Mouse (Mus musculus) bone marrow macrophage, adult 2 months (primary cell): ENCODE results near the gene Fars2. TPM values are rescaled to one million over a fixed set of nuclear protein-coding genes. Genes with fewer than 3 reads are reported as not detected.

ENCODE experiments used
- H3K27ac ChIP-seq: 2 replicates; pipeline ENCODE4 v1.5.1; 2012; ENCODE audit warnings: low read depth, low read length; ENCODE audit not compliant: insufficient read depth
- H3K4me1 ChIP-seq: 2 replicates; pipeline ENCODE4 v1.6.1; 2012; ENCODE audit warnings: low read length; ENCODE audit not compliant: control insufficient read depth, insufficient read depth
- H3K4me3 ChIP-seq: 2 replicates; pipeline ENCODE4 v1.5.1; 2012; ENCODE audit warnings: mild to moderate bottlenecking, low read length, moderate library complexity; ENCODE audit not compliant: insufficient read depth
- CTCF ChIP-seq: IDR thresholded peaks from 2 replicates; pipeline ENCODE4 v1.5.1; 2012; ENCODE audit warnings: low read depth, mild to moderate bottlenecking, low read length, moderate library complexity
- POLR2A ChIP-seq: IDR thresholded peaks from 2 replicates; pipeline ENCODE4 v1.6.1; 2012; ENCODE audit warnings: mild to moderate bottlenecking, low read depth, low read length, borderline replicate concordance
- polyA plus RNA-seq: library from polyadenylated mRNA; stranded (reverse); fragments of >200 nt; gene quantifications from 2 replicates; pipeline ENCODE4 v1.2.4, GENCODE M21; 2012; ENCODE audit not compliant: missing spikeins, insufficient read depth, insufficient read length

The Fars2 gene
- polyA plus RNA-seq, 1 experiment = 28.6 TPM

DNA sequence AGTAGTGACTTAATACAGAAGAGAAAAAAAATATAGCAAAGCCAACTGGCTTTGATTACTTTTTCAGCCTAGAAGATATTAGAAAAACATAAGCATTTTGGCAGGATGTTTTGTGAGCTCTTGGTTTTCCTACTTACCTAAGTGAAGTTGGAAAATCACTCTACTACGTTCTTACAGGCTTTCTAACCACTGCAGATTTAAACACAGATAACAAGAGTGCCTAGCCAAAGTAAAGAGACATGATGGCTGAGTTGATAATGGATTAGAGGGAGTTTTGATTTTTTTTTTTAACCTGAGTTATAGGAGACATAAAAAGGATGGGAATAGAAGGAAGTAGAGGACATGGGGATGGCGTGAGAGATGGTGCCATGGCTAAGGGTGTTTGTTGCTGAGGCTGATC is 350.6 kb downstream of the Fars2 start:
- Histone ChIP-seq H3K4me1 (no peaks in the 10 kb centered on the region), H3K4me3 (no peak overlapping the region), H3K27ac (no peak overlapping the region)
- no peak for TF ChIP-seq CTCF
- TF ChIP-seq POLR2A = no peak

DNA sequence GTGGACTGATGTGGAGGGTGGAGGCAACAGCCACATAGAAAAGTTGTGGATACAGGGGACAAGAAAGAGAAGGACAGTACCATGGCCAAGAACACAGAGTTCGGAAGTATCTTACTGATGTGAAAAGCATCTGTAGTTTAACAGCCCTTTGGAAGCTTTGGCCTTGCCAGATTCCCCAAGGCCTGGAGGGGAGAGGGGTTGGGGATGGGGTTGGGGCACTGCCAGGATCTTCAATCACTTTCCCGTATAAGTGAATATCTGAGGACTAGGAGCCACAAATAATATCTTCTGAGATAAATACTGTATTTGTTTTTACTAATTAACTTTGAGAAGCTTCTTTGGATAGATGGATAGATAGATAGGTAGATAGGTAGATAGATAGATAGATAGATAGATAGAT is 351.8 kb downstream of the Fars2 start:
- Histone ChIP-seq H3K4me1 (no peaks in the 10 kb centered on the region), H3K27ac (no peak overlapping the region), H3K4me3 (no peak overlapping the region)
- TF ChIP-seq POLR2A = no peak
- TF ChIP-seq CTCF = no peak

- no peaks in the 10 kb centered on the region for H3K4me1 ChIP-seq
- TF ChIP-seq POLR2A (no peak), CTCF (no peak)
- H3K27ac ChIP-seq = no peak overlapping the region
- no peak overlapping the region for H3K4me3 ChIP-seq
Observed at GRCm38 (mm10) chr13:36469412-36470125, 352.4 kb downstream of the Fars2 start.

- no peak overlapping the region for H3K27ac ChIP-seq
- no peaks in the 10 kb centered on the region for H3K4me1 ChIP-seq
- TF ChIP-seq POLR2A (no peak), CTCF (no peak)
- H3K4me3 ChIP-seq = no peak overlapping the region
Observed at GRCm38 (mm10) chr13:36477648-36478047, 360.4 kb downstream of the Fars2 start.

- Histone ChIP-seq H3K4me3 (no peak overlapping the region), H3K4me1 (no peaks in the 10 kb centered on the region), H3K27ac (no peak overlapping the region)
- no peak for TF ChIP-seq CTCF
- no peak for TF ChIP-seq POLR2A
Observed at GRCm38 (mm10) chr13:36478243-36478642, 361.0 kb downstream of the Fars2 start.

GRCm38 (mm10) chr13:36480101-36480500 is 362.9 kb downstream of the Fars2 start:
- no peaks in the 10 kb centered on the region for H3K4me1 ChIP-seq
- no peak for TF ChIP-seq CTCF
- H3K27ac ChIP-seq = no peak overlapping the region
- no peak overlapping the region for H3K4me3 ChIP-seq

DNA sequence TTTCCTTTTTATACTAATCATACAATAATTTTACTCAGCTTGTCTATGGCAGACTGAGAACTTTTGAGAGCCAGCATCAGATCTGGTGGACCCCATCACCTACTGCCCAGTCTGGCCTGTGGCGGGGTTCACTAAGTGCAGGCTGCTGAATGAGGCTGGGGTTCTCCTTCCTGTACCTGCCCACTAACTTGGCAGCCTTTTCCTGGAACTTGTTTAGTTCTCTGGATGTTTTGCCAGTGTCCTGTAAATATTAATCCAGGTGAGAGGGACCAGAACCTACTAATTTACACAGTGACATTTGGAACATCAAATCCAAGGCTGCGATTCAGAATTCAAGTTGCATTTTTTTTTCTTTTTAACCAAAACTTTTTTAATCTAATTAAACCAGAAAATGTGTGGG is 367.2 kb downstream of the Fars2 start:
- Histone ChIP-seq H3K27ac (no peak overlapping the region), H3K4me3 (no peak overlapping the region), H3K4me1 (no peaks in the 10 kb centered on the region)
- TF ChIP-seq POLR2A = no peak

DNA sequence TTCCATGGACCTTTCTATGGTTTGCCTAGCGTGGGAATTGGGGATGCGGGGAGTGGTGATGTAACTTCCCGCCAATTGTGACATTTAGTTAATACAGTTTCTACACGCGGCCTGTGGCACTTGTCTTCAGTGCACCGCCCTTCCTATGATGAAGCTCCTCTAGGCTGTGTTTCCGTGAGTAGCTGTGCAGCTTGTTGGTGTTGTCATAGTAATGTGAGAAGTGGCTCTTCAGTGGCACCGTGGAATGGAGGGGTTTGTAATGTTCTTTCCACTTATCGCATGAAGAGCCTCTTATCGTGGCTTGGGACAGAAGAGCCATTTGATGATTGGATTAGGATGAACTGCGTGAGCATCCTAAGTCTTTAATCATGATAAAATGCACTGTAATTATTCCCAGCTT is 369.5 kb downstream of the Fars2 start:
- no peak overlapping the region for H3K4me3 ChIP-seq
- no peaks in the 10 kb centered on the region for H3K4me1 ChIP-seq
- no peak overlapping the region for H3K27ac ChIP-seq
- no peak for TF ChIP-seq CTCF
- TF ChIP-seq POLR2A = no peak

DNA sequence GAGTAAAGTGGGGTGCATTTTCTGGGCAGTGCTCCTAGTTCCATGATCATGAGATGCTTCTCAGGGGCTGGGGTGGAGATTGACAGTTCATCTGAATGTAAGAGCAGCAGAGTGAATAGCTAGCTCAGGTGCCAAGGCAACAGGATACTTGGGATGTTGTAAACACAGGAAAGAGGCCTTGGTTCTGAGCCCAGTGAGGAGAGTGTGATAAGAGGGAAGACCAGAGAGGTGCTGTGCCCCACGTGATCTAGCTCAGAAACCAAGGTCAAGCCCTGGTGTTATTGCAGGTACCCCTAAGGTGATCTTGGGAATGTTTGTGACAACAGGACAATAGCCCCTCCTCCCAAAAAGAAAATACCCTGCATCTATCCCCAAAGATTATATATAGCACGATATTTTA is 372.2 kb downstream of the Fars2 start:
- H3K27ac ChIP-seq = no peak overlapping the region
- TF ChIP-seq POLR2A (no peak), CTCF (no peak)
- H3K4me1 ChIP-seq = no peaks in the 10 kb centered on the region
- no peak overlapping the region for H3K4me3 ChIP-seq

GRCm38 (mm10) chr13:36490612-36491011 is 373.4 kb downstream of the Fars2 start:
- Histone ChIP-seq H3K27ac (no peak overlapping the region), H3K4me3 (no peak overlapping the region), H3K4me1 (no peaks in the 10 kb centered on the region)
- TF ChIP-seq CTCF (no peak), POLR2A (no peak)

- TF ChIP-seq CTCF = no peak
- TF ChIP-seq POLR2A = no peak
- Histone ChIP-seq H3K27ac (no peak overlapping the region), H3K4me1 (0 out of 2 replicates have a peak, but pooled peaks cover 4% of the 10 kb centered on the region), H3K4me3 (no peak overlapping the region)
Observed at GRCm38 (mm10) chr13:36492397-36492796, 375.2 kb downstream of the Fars2 start.
